Mouse (Mus musculus): ENCODE measurements around the gene Il21r. TPM values are rescaled to one million over a fixed set of nuclear protein-coding genes. Genes with fewer than 3 reads are reported as not detected.

The Il21r gene
- polyA plus RNA-seq, 1 experiment from 2014 or later, result 1.1 TPM

DNA sequence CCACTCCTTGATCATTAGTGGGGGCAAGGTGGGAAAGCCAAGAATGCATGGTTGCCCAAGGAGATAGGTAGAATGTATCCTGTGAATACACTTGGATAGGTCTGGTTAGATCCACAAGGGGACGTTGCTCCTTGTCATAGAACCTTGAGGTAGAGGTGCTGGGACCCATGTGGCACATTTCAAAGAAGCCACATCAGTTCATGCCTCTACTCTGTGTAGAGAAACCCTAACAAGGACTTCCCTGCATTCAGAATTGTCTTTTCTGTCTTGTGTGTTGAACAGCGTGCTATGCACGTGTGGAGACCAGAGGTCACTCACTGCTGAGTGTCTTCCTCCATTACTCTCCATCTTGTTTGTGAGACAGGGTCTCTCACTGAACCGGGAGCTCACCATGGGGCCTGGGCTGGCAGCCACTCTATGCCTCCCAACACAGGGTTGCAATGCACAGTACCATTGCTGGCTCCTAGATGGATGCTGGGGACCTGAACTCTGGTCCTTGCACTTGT lies 5.0 kb downstream of the Il21r start:
- Histone ChIP-seq H3K9me3 (ENCODE audit: control insufficient read depth, low read length) (no peaks in the 10 kb centered on the region), H3K36me3 (ENCODE audit: control insufficient read depth, insufficient read depth, low read length) (no peaks in the 10 kb centered on the region), H3K4me2 (no peak overlapping the region), H3K9ac (ENCODE audit: low read depth, low read length) (no peak overlapping the region), H3K4me1 (replicated peaks; ENCODE audit: control insufficient read depth, insufficient read depth, low read length) (no peaks in the 10 kb centered on the region), H3K27me3 (replicated peaks; ENCODE audit: control insufficient read depth, insufficient read depth, low read length) (no peaks in the 10 kb centered on the region), H3K4me3 (ENCODE audit: low read depth, low read length) (no peak overlapping the region), H3K27ac (ENCODE audit: low read depth, low read length) (no peak overlapping the region)
- no peak for ATAC-seq (replicated peaks; ENCODE audit: low FRiP score)
- 77% methylated on average over 4 of the region's 4 CpGs for WGBS
- DNase-seq (ENCODE audit: low spot score), result no peak

DNA sequence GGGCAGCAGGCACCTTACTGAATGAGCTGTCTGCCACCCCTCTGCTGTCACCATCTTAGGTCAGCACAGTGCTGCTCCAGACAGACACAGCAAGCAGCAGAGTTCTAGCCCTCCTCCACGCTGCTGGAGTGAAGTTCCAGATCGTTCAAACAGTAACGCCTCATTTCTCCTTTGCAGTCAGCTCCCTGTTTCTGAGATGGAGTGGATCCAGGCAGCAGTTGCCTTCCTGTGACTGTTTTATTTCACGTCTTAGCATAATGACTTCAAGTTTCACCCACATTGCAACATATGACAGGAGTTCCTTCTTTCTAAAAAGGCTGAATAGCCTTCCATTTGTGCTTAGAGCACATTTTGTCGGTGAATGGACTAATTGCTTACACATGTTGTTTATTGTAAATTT lies 10.3 kb downstream of the Il21r start:
- DNase-seq (ENCODE audit: low spot score) (no peak), ATAC-seq (replicated peaks; ENCODE audit: low FRiP score) (no peak)
- H3K4me3 ChIP-seq (ENCODE audit: low read depth, low read length), result no peak overlapping the region
- H3K4me2 ChIP-seq, result no peak overlapping the region
- no peaks in the 10 kb centered on the region for H3K36me3 ChIP-seq (ENCODE audit: control insufficient read depth, insufficient read depth, low read length)
- H3K9ac ChIP-seq (ENCODE audit: low read depth, low read length), result no peak overlapping the region
- H3K27me3 ChIP-seq (replicated peaks; ENCODE audit: control insufficient read depth, insufficient read depth, low read length), result no peaks in the 10 kb centered on the region
- WGBS, result 69% methylated on average over 5 of the region's 5 CpGs
- H3K9me3 ChIP-seq (ENCODE audit: control insufficient read depth, low read length), result no peaks in the 10 kb centered on the region
- no peak overlapping the region for H3K27ac ChIP-seq (ENCODE audit: low read depth, low read length)
- no peaks in the 10 kb centered on the region for H3K4me1 ChIP-seq (replicated peaks; ENCODE audit: control insufficient read depth, insufficient read depth, low read length)

DNA sequence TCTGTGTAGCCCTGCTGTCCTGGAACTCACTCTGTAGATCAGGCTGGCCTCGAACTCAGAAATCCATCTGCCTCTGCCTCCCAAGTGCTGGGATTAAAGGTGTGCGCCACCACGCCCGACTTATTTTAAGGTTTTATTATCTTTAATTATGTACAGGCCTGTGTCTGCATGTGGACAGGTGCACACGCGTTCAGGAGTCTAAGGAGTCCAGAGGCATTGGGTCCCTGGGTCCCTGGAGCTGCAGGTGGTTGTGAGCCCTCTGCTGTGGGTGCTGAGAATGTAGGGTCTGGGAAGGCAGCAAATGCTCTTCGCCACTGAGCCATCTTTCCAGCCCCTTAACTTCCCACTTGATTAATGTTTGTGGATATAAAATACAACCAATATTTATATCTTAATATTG lies 12.2 kb downstream of the Il21r start:
- Histone ChIP-seq H3K9me3 (ENCODE audit: control insufficient read depth, low read length) (no peaks in the 10 kb centered on the region), H3K27me3 (replicated peaks; ENCODE audit: control insufficient read depth, insufficient read depth, low read length) (no peaks in the 10 kb centered on the region), H3K4me2 (no peak overlapping the region), H3K36me3 (ENCODE audit: control insufficient read depth, insufficient read depth, low read length) (no peaks in the 10 kb centered on the region), H3K9ac (ENCODE audit: low read depth, low read length) (no peak overlapping the region), H3K4me3 (ENCODE audit: low read depth, low read length) (no peak overlapping the region), H3K27ac (ENCODE audit: low read depth, low read length) (no peak overlapping the region), H3K4me1 (replicated peaks; ENCODE audit: control insufficient read depth, insufficient read depth, low read length) (no peaks in the 10 kb centered on the region)
- ATAC-seq (replicated peaks; ENCODE audit: low FRiP score), result no peak
- whole genome bisulfite sequencing, result 89% methylated on average over 7 of the region's 7 CpGs
- DNase-seq (ENCODE audit: low spot score), result no peak

DNA sequence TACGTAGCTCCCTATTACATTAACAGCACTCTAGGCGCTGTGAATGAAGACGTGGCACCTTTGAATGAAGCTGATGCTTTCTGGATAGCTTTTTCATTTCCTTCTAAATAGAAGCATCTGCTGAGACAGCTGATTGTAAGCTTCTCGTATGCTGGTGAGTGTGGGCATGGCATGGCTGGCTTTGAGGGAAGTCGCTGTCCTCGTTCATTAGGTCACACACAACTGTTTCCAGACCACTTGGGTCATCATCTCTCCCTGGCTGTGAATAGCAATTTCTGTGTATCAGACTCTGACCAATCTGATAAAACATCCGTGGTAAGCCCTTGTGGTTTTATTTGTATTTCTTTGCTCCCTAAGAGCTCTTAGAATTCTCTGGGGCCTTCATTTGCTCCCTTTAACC lies 14.8 kb downstream of the Il21r start:
- H3K9me3 ChIP-seq (ENCODE audit: control insufficient read depth, low read length), result no peaks in the 10 kb centered on the region
- H3K9ac ChIP-seq (ENCODE audit: low read depth, low read length), result no peak overlapping the region
- H3K36me3 ChIP-seq (ENCODE audit: control insufficient read depth, insufficient read depth, low read length), result no peaks in the 10 kb centered on the region
- H3K27ac ChIP-seq (ENCODE audit: low read depth, low read length), result no peak overlapping the region
- DNase-seq (ENCODE audit: low spot score) (no peak), ATAC-seq (replicated peaks; ENCODE audit: low FRiP score) (no peak)
- H3K4me2 ChIP-seq, result no peak overlapping the region
- H3K27me3 ChIP-seq (replicated peaks; ENCODE audit: control insufficient read depth, insufficient read depth, low read length), result no peaks in the 10 kb centered on the region
- 66% methylated on average over 7 of the region's 7 CpGs for WGBS
- H3K4me1 ChIP-seq (replicated peaks; ENCODE audit: control insufficient read depth, insufficient read depth, low read length), result no peaks in the 10 kb centered on the region
- H3K4me3 ChIP-seq (ENCODE audit: low read depth, low read length), result no peak overlapping the region

DNA sequence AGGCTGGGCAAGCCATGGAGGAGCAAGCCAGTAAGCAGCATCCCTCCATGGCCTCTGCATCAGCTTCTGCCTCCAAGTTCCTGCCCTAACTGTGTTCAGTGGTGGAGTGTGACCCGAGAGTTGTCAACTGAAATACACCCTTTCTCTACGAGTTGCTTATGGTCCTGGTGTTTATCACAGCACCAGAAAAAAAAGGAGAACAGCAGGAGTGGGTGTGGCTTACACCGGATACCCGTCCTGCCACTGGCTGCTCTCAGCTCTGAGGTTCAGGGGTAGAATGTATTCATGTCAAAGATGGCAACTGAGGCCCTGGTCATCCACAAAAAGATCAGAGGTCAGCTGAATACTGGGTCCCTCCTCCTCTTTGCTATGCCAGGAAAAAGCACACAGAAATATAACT lies 16.8 kb downstream of the Il21r start:
- ATAC-seq (replicated peaks; ENCODE audit: low FRiP score), result no peak
- no peak overlapping the region for H3K4me2 ChIP-seq

DNA sequence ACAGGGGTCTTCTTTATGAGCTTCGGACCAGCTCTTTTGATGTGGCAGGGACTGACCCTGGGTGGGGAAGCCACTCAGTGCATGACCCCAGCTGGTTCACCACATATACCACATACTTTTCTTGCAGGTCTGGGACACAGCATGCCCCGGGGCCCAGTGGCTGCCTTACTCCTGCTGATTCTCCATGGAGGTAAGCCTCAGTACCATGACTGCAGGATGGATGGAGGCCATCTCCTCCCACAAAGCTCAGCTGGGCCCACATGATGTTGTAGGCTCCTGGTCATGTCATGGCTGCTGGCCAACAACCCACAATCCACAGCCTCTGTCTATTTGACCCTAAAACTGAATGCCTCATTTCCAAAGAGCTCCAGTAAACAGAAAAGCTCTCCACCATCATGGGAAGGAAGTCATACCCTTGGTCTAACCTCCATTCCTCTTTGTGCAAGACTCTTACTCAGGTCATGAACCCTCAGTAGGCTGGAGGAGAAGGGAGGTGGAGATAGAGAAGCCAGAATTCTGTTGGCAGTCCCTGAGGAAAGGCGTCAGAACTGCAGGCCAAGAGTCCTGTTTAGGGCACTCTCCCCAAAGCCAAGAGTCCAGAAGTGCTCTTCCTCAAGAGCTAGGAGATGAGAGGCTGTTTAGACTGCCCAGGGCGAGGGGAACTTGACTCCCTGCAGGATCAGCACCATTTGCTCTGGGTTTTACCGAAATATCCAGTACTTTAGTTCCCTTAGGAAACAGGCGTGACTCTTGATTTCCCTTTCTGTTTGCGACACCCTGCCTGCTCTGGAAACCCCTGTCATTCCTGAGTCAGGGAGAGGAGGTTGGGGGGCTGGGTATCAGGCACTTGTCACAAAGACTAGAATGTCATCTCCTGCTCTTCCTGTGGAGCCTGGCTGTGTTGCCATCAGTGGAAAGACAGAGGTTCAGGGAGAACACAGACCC lies 19.8 kb downstream of the Il21r start:
- no peak for ATAC-seq (replicated peaks; ENCODE audit: low FRiP score)
- H3K36me3 ChIP-seq (ENCODE audit: control insufficient read depth, insufficient read depth, low read length), result no peaks in the 10 kb centered on the region
- H3K4me2 ChIP-seq, result no peak overlapping the region
- H3K4me3 ChIP-seq (ENCODE audit: low read depth, low read length), result no peak overlapping the region
- H3K27ac ChIP-seq (ENCODE audit: low read depth, low read length), result no peak overlapping the region
- no peak for DNase-seq (ENCODE audit: low spot score)
- no peaks in the 10 kb centered on the region for H3K4me1 ChIP-seq (replicated peaks; ENCODE audit: control insufficient read depth, insufficient read depth, low read length)
- no peak overlapping the region for H3K9ac ChIP-seq (ENCODE audit: low read depth, low read length)
- 60% methylated on average over 7 of the region's 7 CpGs for WGBS
- H3K9me3 ChIP-seq (ENCODE audit: control insufficient read depth, low read length), result no peaks in the 10 kb centered on the region
- H3K27me3 ChIP-seq (replicated peaks; ENCODE audit: control insufficient read depth, insufficient read depth, low read length), result no peaks in the 10 kb centered on the region

More for the DNA sequence above, 16.8 kb downstream of the Il21r start:
- Histone ChIP-seq H3K4me1 (replicated peaks; ENCODE audit: control insufficient read depth, insufficient read depth, low read length) (no peaks in the 10 kb centered on the region), H3K9me3 (ENCODE audit: control insufficient read depth, low read length) (no peaks in the 10 kb centered on the region), H3K27me3 (replicated peaks; ENCODE audit: control insufficient read depth, insufficient read depth, low read length) (no peaks in the 10 kb centered on the region), H3K27ac (ENCODE audit: low read depth, low read length) (no peak overlapping the region), H3K9ac (ENCODE audit: low read depth, low read length) (no peak overlapping the region), H3K4me3 (ENCODE audit: low read depth, low read length) (no peak overlapping the region), H3K36me3 (ENCODE audit: control insufficient read depth, insufficient read depth, low read length) (no peaks in the 10 kb centered on the region)
- 36% methylated on average over 4 of the region's 4 CpGs for WGBS
- DNase-seq (ENCODE audit: low spot score), result no peak

DNA sequence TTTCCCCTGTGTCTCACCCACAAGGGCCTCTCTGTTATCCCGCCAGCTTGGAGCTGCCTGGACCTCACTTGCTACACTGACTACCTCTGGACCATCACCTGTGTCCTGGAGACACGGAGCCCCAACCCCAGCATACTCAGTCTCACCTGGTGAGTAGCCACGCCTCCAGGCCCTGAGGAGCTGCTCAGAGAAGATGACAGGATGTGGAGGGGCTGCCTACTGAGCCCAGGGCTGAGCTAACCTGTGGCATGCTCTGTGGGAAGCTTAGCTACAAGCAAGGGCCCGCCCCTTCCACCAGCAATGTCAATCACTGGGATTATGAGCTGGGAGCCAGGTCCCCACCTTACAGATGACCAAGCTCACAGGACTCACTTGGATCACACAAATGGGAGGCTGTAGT lies 22.0 kb downstream of the Il21r start:
- Histone ChIP-seq H3K4me1 (replicated peaks; ENCODE audit: control insufficient read depth, insufficient read depth, low read length) (no peaks in the 10 kb centered on the region), H3K9me3 (ENCODE audit: control insufficient read depth, low read length) (no peaks in the 10 kb centered on the region; the same call in 1 of the 2 replicates), H3K27ac (ENCODE audit: low read depth, low read length) (no peak overlapping the region), H3K4me2 (no peak overlapping the region), H3K27me3 (replicated peaks; ENCODE audit: control insufficient read depth, insufficient read depth, low read length) (no peaks in the 10 kb centered on the region), H3K36me3 (ENCODE audit: control insufficient read depth, insufficient read depth, low read length) (no peaks in the 10 kb centered on the region), H3K9ac (ENCODE audit: low read depth, low read length) (no peak overlapping the region), H3K4me3 (ENCODE audit: low read depth, low read length) (no peak overlapping the region)
- ATAC-seq (replicated peaks; ENCODE audit: low FRiP score), result no peak
- no peak for DNase-seq (ENCODE audit: low spot score)
- 73% methylated on average over 4 of the region's 4 CpGs for WGBS

DNA sequence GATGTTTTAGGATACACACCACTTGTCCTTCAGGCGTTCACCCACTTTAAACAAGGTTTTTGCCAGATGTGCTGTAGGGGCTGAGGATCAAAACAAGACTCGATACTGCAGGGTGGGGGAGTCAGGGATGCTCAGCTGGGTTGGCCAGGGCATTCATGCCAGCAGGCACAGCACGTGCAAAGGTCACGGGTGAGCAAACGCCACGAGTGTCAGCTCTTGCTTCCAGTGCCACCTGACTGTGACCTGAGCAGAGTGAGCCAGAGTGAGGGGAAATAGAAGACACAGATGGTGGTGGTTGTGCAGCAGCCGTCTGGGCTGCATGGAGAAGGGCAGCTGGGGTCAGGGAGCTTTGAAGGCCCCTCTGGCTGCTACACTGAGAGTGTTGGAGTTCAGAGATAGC lies 22.6 kb downstream of the Il21r start:
- Histone ChIP-seq H3K9ac (ENCODE audit: low read depth, low read length) (no peak overlapping the region), H3K4me2 (no peak overlapping the region), H3K4me1 (replicated peaks; ENCODE audit: control insufficient read depth, insufficient read depth, low read length) (no peaks in the 10 kb centered on the region), H3K27ac (ENCODE audit: low read depth, low read length) (no peak overlapping the region), H3K4me3 (ENCODE audit: low read depth, low read length) (no peak overlapping the region), H3K36me3 (ENCODE audit: control insufficient read depth, insufficient read depth, low read length) (no peaks in the 10 kb centered on the region), H3K27me3 (replicated peaks; ENCODE audit: control insufficient read depth, insufficient read depth, low read length) (no peaks in the 10 kb centered on the region), H3K9me3 (ENCODE audit: control insufficient read depth, low read length) (no peaks in the 10 kb centered on the region; the same call in 1 of the 2 replicates)
- no peak for ATAC-seq (replicated peaks; ENCODE audit: low FRiP score)
- WGBS, result 58% methylated on average over 7 of the region's 7 CpGs
- DNase-seq (ENCODE audit: low spot score), result no peak

DNA sequence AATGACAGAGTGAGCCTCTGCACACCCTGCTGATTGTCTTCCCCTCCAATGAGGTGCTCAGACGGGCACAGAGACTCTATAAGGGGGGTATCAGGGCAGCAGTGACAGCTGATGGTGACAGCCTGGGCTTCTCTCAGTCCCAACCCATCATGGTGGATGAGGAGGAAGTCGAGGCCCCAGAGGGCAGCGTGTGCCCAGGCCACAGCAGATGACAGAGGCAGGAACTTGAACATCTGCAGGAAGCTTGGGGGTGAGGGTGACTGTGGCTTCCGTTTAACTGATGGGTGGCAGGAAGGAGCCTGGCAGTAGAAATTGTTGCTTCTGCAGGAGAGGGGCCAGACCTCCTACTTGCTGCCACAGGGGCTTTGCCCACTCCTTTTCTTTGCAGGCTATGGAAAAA lies 27.1 kb downstream of the Il21r start:
- no peaks in the 10 kb centered on the region for H3K36me3 ChIP-seq (ENCODE audit: control insufficient read depth, insufficient read depth, low read length)
- DNase-seq (ENCODE audit: low spot score) (no peak), ATAC-seq (replicated peaks; ENCODE audit: low FRiP score) (peak; percentile 64)
- H3K4me3 ChIP-seq (ENCODE audit: low read depth, low read length), result no peak overlapping the region
- H3K9me3 ChIP-seq (ENCODE audit: control insufficient read depth, low read length), result no peaks in the 10 kb centered on the region; the same call in 1 of the 2 replicates
- 31% methylated on average over 4 of the region's 4 CpGs for WGBS
- no peaks in the 10 kb centered on the region for H3K27me3 ChIP-seq (replicated peaks; ENCODE audit: control insufficient read depth, insufficient read depth, low read length)
- H3K4me2 ChIP-seq, result no peak overlapping the region
- H3K27ac ChIP-seq (ENCODE audit: low read depth, low read length), result no peak overlapping the region
- H3K9ac ChIP-seq (ENCODE audit: low read depth, low read length), result no peak overlapping the region
- H3K4me1 ChIP-seq (replicated peaks; ENCODE audit: control insufficient read depth, insufficient read depth, low read length), result no peaks in the 10 kb centered on the region

All from liver, embryonic 11.5 days (tissue).